Mouse (Mus musculus) forebrain, embryonic 16.5 days (tissue): ENCODE results near the gene Pcnx3. TPM values are rescaled to one million over a fixed set of nuclear protein-coding genes. Genes with fewer than 3 reads are reported as not detected.

ENCODE experiments used
- ATAC-seq: fragments of 200-750 bp; cut with Nextera tagmentation; 2 replicates; pipeline ENCODE4 v1.8.0; 2017; ENCODE audit warnings: mild to moderate bottlenecking, moderate library complexity
- H3K27ac ChIP-seq: fragments of 300-500 bp; sonication (generic); 2 replicates; pipeline ENCODE4 v1.5.1; 2014; ENCODE audit warnings: low read length, control low read depth
- H3K27me3 ChIP-seq: fragments of 300-500 bp; sonication (generic); replicated peaks from 2 replicates; pipeline ENCODE4 v1.6.1; 2014; ENCODE audit warnings: low read length; ENCODE audit not compliant: control insufficient read depth, insufficient read depth
- H3K36me3 ChIP-seq: fragments of 300-500 bp; sonication (generic); 2 replicates; pipeline ENCODE4 v1.6.1; 2014; ENCODE audit not compliant: control insufficient read depth, insufficient read depth
- H3K4me1 ChIP-seq: fragments of 300-500 bp; sonication (generic); replicated peaks from 2 replicates; pipeline ENCODE4 v1.6.1; 2014; ENCODE audit warnings: low read length; ENCODE audit not compliant: control insufficient read depth, insufficient read depth
- H3K4me2 ChIP-seq: fragments of 300-500 bp; sonication (generic); 2 replicates; pipeline ENCODE4 v1.6.1; 2014; ENCODE audit warnings: mild to moderate bottlenecking, low read length, control low read depth
- H3K4me3 ChIP-seq: fragments of 300-500 bp; sonication (generic); replicated peaks from 2 replicates; pipeline ENCODE4 v1.5.1; 2014; ENCODE audit warnings: mild to moderate bottlenecking, low read length, control low read depth
- H3K9ac ChIP-seq: fragments of 300-500 bp; sonication (generic); replicated peaks from 2 replicates; pipeline ENCODE4 v1.6.1; 2014; ENCODE audit warnings: low read depth, low read length, control low read depth
- H3K9me3 ChIP-seq: fragments of 300-500 bp; sonication (generic); 2 replicates; pipeline ENCODE4 v1.6.1; 2016; ENCODE audit warnings: low read length; ENCODE audit not compliant: control insufficient read depth
- WGBS: fragments of 180-500 bp; shearing (Covaris S2); extraction: QIAGEN DNeasy Blood & Tissue Kit; methylation state at CpG from one replicate; pipeline ENCODE4 v1.1.7; 2014; 5-methylcytosine and 5-hydroxymethylcytosine counted together
- polyA plus RNA-seq: library from polyadenylated mRNA; unstranded; fragments of >200 nt; fragmentation: Nextera tagmentation; extraction: Ambion mirVana; gene quantifications from 2 replicates; pipeline ENCODE4 v1.2.1, GENCODE M21; 2015

The Pcnx3 gene
- polyA plus RNA-seq, 1 experiment from 2014 or later: 28.7 TPM

DNA sequence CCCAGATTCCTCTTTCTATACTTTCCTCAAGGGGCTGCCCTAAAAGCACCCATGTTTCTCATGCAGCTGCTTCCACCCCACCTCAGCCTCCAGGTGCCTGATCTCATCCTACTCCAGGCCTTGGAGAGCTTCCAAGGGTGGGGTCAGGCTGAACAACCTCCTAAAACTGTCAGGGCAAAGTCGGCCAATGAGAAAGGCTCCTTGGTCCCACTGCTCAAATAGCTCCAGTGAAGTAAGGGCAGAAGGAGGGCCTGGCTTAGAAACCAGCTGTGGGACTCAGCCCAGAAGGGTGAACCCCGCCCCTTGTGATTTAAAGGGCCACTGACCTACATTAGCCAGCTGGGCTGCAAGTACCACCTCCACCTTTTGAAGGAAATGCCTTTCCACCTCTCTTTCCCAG is 25.0 kb upstream of the Pcnx3 start:
- Histone ChIP-seq H3K36me3 (peaks cover 21% of the 10 kb centered on the region), H3K9ac (no peak overlapping the region)

DNA sequence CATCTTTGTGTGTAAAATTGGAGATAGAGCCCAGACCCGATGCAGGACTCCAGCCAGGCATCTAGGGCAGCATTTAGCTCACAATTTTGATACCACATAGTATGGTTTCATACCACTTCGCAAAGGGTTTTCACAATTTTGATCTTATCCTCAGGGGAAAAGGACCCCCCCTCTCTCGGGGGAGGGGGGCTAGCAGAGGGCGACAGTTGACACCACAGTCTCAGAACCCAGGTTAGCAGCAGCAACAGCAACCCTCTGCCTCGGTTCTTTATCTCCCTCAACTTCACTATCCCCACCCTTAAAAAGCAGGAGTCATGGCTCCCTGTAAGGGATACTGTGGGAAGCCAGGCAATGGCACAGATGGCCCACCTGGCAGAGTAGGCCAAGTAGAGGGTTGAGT is 24.5 kb upstream of the Pcnx3 start:
- no peak overlapping the region for H3K4me3 ChIP-seq
- H3K9ac ChIP-seq: no peak overlapping the region
- 81% methylated on average over 5 of the region's 5 CpGs for WGBS
- no peak overlapping the region for H3K4me2 ChIP-seq
- ATAC-seq: no peak
- H3K4me1 ChIP-seq: peaks cover 22% of the 10 kb centered on the region
- peaks cover 22% of the 10 kb centered on the region for H3K36me3 ChIP-seq
- H3K9me3 ChIP-seq: no peaks in the 10 kb centered on the region
- H3K27me3 ChIP-seq: no peaks in the 10 kb centered on the region
- no peak overlapping the region for H3K27ac ChIP-seq

More for the DNA sequence above, 25.0 kb upstream of the Pcnx3 start:
- H3K27me3 ChIP-seq: no peaks in the 10 kb centered on the region
- no peak overlapping the region for H3K4me3 ChIP-seq
- peaks cover 22% of the 10 kb centered on the region for H3K4me1 ChIP-seq
- H3K27ac ChIP-seq: no peak overlapping the region
- H3K9me3 ChIP-seq: no peaks in the 10 kb centered on the region
- ATAC-seq: no peak
- whole genome bisulfite sequencing: 9% methylated on average over 2 of the region's 2 CpGs
- no peak overlapping the region for H3K4me2 ChIP-seq

DNA sequence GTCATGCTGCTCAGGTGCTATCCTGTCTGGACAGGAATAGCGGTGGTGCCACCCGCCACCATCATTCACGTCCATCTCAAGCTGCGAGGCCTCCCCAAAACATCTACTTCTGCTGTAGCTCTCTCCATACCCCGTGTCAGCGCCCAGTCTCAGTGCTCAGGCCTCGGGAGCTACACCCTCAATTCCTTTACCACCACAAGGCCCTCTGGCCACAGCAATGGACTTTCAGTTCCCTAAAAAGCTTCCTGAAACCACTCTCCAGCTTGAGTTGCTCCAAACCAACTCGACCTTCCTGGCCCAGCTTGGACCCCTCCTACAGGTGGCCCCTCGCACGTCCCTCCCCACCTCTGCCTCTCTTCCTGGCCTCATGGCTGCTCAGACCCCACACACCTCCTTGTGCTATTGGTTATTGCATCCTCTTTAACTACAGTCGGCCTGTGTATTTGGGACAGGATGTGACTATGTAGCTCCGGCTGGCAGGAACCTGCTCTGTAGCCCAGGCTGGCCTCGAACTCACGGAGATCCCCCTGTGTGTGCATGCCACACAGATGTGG is 23.3 kb upstream of the Pcnx3 start:
- Histone ChIP-seq H3K4me1 (peaks cover 17% of the 10 kb centered on the region), H3K9me3 (no peaks in the 10 kb centered on the region), H3K36me3 (peaks cover 27% of the 10 kb centered on the region), H3K4me3 (no peak overlapping the region), H3K9ac (no peak overlapping the region), H3K27me3 (no peaks in the 10 kb centered on the region), H3K4me2 (no peak overlapping the region), H3K27ac (no peak overlapping the region)
- no peak for ATAC-seq
- WGBS: 92% methylated on average over 14 of the region's 14 CpGs

DNA sequence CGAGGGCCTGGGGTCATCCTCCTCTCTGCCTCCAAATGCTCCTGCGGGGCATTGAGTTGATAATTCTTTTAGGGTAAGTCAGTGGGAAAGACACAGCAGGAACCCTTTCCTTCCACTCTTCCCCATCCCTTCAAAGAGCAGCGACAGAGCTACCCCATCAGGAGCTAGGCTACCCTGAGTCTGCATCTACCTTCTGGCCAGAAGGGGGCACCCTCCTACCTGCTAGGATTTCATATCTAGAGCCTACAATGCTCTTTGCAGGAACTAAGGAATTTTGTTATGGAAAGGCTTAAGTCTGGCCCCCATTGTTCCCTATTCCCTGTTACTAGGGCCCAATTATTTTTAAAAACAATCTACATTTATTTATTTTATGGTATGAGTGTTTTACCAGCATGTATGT is 22.5 kb upstream of the Pcnx3 start:
- peaks cover 30% of the 10 kb centered on the region for H3K36me3 ChIP-seq
- peaks cover 9% of the 10 kb centered on the region for H3K4me1 ChIP-seq
- 6% methylated on average over 3 of the region's 3 CpGs for WGBS
- no peak overlapping the region for H3K9ac ChIP-seq
- no peak overlapping the region for H3K27ac ChIP-seq
- H3K4me2 ChIP-seq: no peak overlapping the region
- H3K4me3 ChIP-seq: no peak overlapping the region
- no peaks in the 10 kb centered on the region for H3K27me3 ChIP-seq
- H3K9me3 ChIP-seq: no peaks in the 10 kb centered on the region
- ATAC-seq: no peak

DNA sequence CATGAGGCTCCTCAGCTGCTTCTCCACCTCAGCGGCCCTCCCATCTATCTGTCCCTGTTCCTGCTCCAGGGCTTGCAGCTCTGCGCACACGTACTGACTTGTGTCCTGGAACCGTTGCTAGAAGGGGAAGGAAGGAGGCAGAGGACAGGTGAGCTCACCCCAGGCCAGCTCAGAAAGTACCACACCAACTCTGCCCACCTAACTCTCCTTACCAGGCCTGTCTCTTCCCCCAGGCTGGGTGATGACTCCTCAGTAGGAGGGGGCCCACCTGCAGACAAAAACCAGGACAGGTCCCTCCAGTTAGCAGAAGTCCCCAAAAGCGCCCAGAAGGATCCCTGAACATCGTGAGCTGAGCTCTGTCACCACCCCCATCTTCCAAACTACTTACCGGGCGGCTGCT is 21.9 kb upstream of the Pcnx3 start:
- H3K9me3 ChIP-seq: no peaks in the 10 kb centered on the region
- no peak for ATAC-seq
- no peak overlapping the region for H3K27ac ChIP-seq
- H3K4me3 ChIP-seq: no peak overlapping the region
- H3K4me1 ChIP-seq: peaks cover 7% of the 10 kb centered on the region; the same call in 1 of the 2 replicates
- peaks cover 30% of the 10 kb centered on the region for H3K36me3 ChIP-seq
- H3K4me2 ChIP-seq: no peak overlapping the region
- H3K27me3 ChIP-seq: no peaks in the 10 kb centered on the region
- no peak overlapping the region for H3K9ac ChIP-seq
- WGBS: 75% methylated on average over 8 of the region's 8 CpGs

DNA sequence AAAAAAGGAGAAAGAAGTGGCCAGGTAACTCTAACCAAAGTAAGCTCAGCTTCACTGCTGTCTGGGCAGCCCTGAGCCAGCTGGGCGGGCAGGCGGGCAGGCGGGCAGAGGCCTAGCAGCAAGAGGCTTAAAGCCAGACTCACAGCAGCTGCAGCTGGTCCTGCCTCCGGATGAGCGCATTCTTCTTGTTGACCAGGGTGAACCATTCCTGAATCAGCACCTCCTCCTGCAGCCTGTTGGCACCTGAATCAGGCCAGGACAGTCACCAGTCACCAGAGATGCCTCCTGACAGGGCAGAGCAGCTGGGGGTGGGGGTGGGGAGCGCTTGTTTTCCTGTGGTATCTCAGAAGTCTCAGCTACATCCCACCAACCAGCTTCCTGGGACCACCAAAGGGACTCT is 21.4 kb upstream of the Pcnx3 start:
- Histone ChIP-seq H3K27ac (no peak overlapping the region), H3K4me2 (no peak overlapping the region), H3K4me3 (no peak overlapping the region), H3K27me3 (no peaks in the 10 kb centered on the region), H3K4me1 (peaks cover 7% of the 10 kb centered on the region; the same call in 1 of the 2 replicates), H3K9me3 (no peaks in the 10 kb centered on the region), H3K9ac (no peak overlapping the region), H3K36me3 (peaks cover 27% of the 10 kb centered on the region)
- ATAC-seq: no peak
- WGBS: 96% methylated on average over 6 of the region's 6 CpGs

DNA sequence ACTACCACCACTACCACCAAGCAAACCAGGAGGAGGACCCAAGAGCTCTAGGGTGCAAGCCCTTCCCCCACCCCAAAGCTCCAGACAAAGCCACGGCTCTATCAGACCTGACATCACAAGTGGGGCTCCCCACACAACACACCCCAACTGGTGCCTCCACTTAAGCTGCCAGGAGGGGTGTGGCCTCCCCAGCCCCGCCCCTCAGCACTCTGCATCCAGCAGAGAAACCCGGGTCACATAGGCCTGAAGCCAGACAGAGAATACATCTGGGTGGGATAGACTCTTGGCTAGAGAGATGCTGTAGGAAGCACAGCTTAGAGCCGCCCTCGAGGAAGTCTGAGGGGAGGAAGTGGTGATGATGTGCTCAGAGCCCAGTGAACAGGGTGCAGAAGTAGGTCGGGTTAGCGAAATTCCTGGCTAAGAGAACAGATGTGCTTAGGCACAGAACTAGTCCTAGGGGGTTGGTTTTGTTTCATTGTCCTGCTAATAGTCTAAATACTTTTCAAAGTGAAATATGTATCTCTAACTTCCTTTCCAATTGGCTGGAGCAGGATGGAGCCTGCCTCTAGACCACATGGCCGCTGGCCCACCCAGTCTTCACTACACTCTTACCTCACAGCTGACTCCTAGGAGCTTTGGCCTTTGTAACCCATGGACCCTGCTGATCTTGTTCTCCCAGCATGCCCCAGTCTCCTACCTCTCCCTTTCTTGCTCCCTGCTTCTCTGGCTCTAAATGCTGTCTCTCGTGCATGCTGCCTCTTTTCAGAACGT is 16.3 kb upstream of the Pcnx3 start:
- peak; percentile 21; the same call in 1 of the 2 replicates for ATAC-seq
- H3K9ac ChIP-seq: no peak overlapping the region
- peaks cover 32% of the 10 kb centered on the region for H3K36me3 ChIP-seq

DNA sequence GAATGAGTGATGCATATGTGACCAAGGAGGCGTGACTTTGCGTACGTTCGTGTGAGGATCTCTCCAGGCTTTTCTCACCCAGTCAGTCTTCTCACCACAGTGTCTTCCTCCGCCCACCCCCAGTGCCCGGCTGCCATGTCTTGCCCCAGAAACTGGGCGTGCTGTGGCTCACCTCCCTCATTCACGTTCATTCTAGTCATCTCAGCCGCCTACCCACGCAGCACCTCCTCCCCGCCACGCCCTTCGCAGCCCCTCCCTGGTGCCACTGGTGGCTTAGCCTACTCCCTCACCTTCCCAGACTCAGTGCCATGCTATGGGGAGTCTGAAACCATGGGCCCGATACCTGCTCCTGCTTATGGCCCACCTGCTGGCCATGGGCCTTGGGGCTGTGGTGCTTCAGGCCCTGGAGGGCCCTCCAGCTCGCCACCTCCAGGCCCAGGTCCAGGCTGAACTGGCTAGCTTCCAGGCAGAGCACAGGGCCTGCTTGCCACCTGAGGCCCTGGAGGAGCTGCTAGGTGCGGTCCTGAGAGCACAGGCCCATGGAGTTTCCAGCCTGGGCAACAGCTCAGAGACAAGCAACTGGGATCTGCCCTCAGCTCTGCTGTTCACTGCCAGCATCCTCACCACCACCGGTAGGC is 15.6 kb upstream of the Pcnx3 start, which contains the start of gene Kcnk7:
Gene Kcnk7 (plus strand): TSS at position 205 of the 638 bp plus-strand sequence.
- Histone ChIP-seq H3K4me3 (no peak within 1 kb of the TSS), H3K4me1 (no peaks in the 10 kb centered on the region), H3K36me3 (peaks cover 30% of the 10 kb centered on the region), H3K4me2 (no peak within 1 kb of the TSS), H3K9me3 (no peaks in the 10 kb centered on the region), H3K27me3 (no peaks in the 10 kb centered on the region), H3K27ac (no peak within 1 kb of the TSS; the same call in 1 of the 2 replicates), H3K9ac (no peak within 1 kb of the TSS)
- 77% methylated on average over 17 of the region's 17 CpGs for WGBS
- ATAC-seq: 0 out of 2 replicates have a peak, but pooled peaks have one; percentile 5

More for the DNA sequence above, 16.3 kb upstream of the Pcnx3 start:
- Histone ChIP-seq H3K4me3 (no peak overlapping the region), H3K27me3 (no peaks in the 10 kb centered on the region), H3K4me1 (no peaks in the 10 kb centered on the region), H3K4me2 (no peak overlapping the region), H3K9me3 (no peaks in the 10 kb centered on the region), H3K27ac (no peak overlapping the region; the same call in 1 of the 2 replicates)
- WGBS: 45% methylated on average over 10 of the region's 10 CpGs

DNA sequence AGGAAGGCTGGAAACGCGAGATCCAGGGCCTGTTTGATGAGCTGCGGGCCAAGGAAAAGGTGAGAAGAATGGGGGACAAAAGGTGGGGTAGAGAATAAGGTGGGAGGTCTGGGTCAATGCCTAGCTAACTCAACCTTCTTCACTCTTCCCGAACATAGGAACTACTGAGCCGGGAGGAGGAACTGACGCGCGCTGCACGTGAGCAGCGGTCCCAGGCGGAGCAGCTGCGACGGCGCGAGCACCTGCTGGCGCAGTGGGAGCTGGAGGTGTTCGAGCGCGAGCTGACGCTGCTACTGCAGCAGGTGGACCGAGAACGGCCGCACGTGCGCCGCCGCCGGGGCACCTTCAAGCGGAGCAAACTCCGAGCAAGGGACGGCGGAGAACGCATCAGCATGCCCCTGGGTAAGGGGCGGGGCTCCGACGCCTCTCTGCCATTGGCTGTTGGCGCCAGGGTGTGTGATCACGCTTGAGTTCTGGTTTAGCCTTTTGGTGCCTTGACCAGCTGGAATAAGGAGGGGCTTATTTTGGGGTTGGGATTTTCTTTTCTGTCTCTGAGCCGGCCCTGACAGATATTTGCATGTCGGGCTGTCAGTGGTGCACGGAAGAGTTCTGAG is 7.2 kb upstream of the Pcnx3 start:
- H3K4me1 ChIP-seq: peaks cover 27% of the 10 kb centered on the region
- peaks cover 26% of the 10 kb centered on the region for H3K36me3 ChIP-seq
- H3K4me3 ChIP-seq: peak overlapping the region; percentile 42
- no peak overlapping the region for H3K27ac ChIP-seq
- H3K27me3 ChIP-seq: no peaks in the 10 kb centered on the region
- peak overlapping the region; percentile 57 for H3K4me2 ChIP-seq
- peak; percentile 57 for ATAC-seq
- 9% methylated on average over 41 of the region's 41 CpGs for WGBS
- H3K9me3 ChIP-seq: no peaks in the 10 kb centered on the region
- peak overlapping the region; percentile 52 for H3K9ac ChIP-seq
